Mouse (Mus musculus) stomach, postnatal 0 days (tissue): Measurements from ENCODE around the gene Xxylt1.

Experiments
- CTCF ChIP-seq: IDR thresholded peaks from 2 replicates; pipeline ENCODE4 v1.5.1; 2016; ENCODE audit warnings: antibody characterized with exemption, low read depth, mild to moderate bottlenecking, moderate library complexity
- EP300 ChIP-seq: optimal IDR thresholded peaks from 2 replicates; pipeline ENCODE3; 2016; ENCODE audit warnings: antibody characterized with exemption

- TF ChIP-seq EP300 (no peak), CTCF (no peak)
Observed at GRCm38 (mm10) chr16:30964891-30965290, 116.3 kb downstream of the Xxylt1 start.
